Mouse (Mus musculus): Measurements from ENCODE around the gene Nedd4. TPM values are rescaled to one million over a fixed set of nuclear protein-coding genes. Genes with fewer than 3 reads are reported as not detected.

Gene Nedd4
- polyA plus RNA-seq, 1 experiment = 248 TPM

- Histone ChIP-seq H3K4me3 (replicated peaks; ENCODE audit: insufficient read depth, low read depth, low read length) (no peak overlapping the region), H3K27ac (ENCODE audit: insufficient read depth, low read length) (no peak overlapping the region), H3K4me1 (ENCODE audit: control insufficient read depth, insufficient read depth, low read length) (no peaks in the 10 kb centered on the region), H3K27me3 (ENCODE audit: control insufficient read depth, insufficient read depth, low read length) (no peaks in the 10 kb centered on the region)
- 67% methylated on average over 5 of the region's 5 CpGs for WGBS
- no peak for DNase-seq
- TF ChIP-seq POLR2A (IDR thresholded peaks at IDR 0.05; ENCODE audit: borderline replicate concordance, insufficient read depth, low read length) = no peak
- no peak for TF ChIP-seq CTCF (IDR thresholded peaks at IDR 0.05; ENCODE audit: borderline replicate concordance, insufficient read depth, low read depth, low read length)
Measured at GRCm38 (mm10) chr9:72746278-72746677, 84.1 kb downstream of the Nedd4 start.

GRCm38 (mm10) chr9:72750272-72750671, 88.1 kb downstream of the Nedd4 start:
- no peak for DNase-seq
- Histone ChIP-seq H3K27ac (ENCODE audit: insufficient read depth, low read length) (no peak overlapping the region), H3K27me3 (ENCODE audit: control insufficient read depth, insufficient read depth, low read length) (no peaks in the 10 kb centered on the region), H3K4me1 (ENCODE audit: control insufficient read depth, insufficient read depth, low read length) (peaks cover 3% of the 10 kb centered on the region), H3K4me3 (replicated peaks; ENCODE audit: insufficient read depth, low read depth, low read length) (no peak overlapping the region)
- TF ChIP-seq CTCF (IDR thresholded peaks at IDR 0.05; ENCODE audit: borderline replicate concordance, insufficient read depth, low read depth, low read length) (no peak), POLR2A (IDR thresholded peaks at IDR 0.05; ENCODE audit: borderline replicate concordance, insufficient read depth, low read length) (no peak)
- WGBS = 61% methylated on average over 2 of the region's 2 CpGs

- 85% methylated on average over 9 of the region's 9 CpGs for WGBS
- peaks cover 3% of the 10 kb centered on the region for H3K4me1 ChIP-seq (ENCODE audit: control insufficient read depth, insufficient read depth, low read length)
- no peaks in the 10 kb centered on the region for H3K27me3 ChIP-seq (ENCODE audit: control insufficient read depth, insufficient read depth, low read length)
- H3K27ac ChIP-seq (ENCODE audit: insufficient read depth, low read length) = no peak overlapping the region
- H3K4me3 ChIP-seq (replicated peaks; ENCODE audit: insufficient read depth, low read depth, low read length) = no peak overlapping the region
- TF ChIP-seq CTCF (IDR thresholded peaks at IDR 0.05; ENCODE audit: borderline replicate concordance, insufficient read depth, low read depth, low read length) = no peak
- DNase-seq = no peak
Measured at GRCm38 (mm10) chr9:72752656-72753055, 90.5 kb downstream of the Nedd4 start.

GRCm38 (mm10) chr9:72753741-72754140, 91.6 kb downstream of the Nedd4 start:
- TF ChIP-seq CTCF (IDR thresholded peaks at IDR 0.05; ENCODE audit: borderline replicate concordance, insufficient read depth, low read depth, low read length) = no peak
- no peak for TF ChIP-seq POLR2A (IDR thresholded peaks at IDR 0.05; ENCODE audit: borderline replicate concordance, insufficient read depth, low read length)
- DNase-seq = peak; percentile 42 to 57
- 2% methylated on average over 7 of the region's 7 CpGs for WGBS
- Histone ChIP-seq H3K4me1 (ENCODE audit: control insufficient read depth, insufficient read depth, low read length) (peaks cover 3% of the 10 kb centered on the region), H3K4me3 (replicated peaks; ENCODE audit: insufficient read depth, low read depth, low read length) (no peak overlapping the region), H3K27ac (ENCODE audit: insufficient read depth, low read length) (no peak overlapping the region), H3K27me3 (ENCODE audit: control insufficient read depth, insufficient read depth, low read length) (no peaks in the 10 kb centered on the region)

GRCm38 (mm10) chr9:72757143-72757542, 95.0 kb downstream of the Nedd4 start:
- Histone ChIP-seq H3K27me3 (ENCODE audit: control insufficient read depth, insufficient read depth, low read length) (no peaks in the 10 kb centered on the region), H3K4me1 (ENCODE audit: control insufficient read depth, insufficient read depth, low read length) (peaks cover 3% of the 10 kb centered on the region), H3K27ac (ENCODE audit: insufficient read depth, low read length) (no peak overlapping the region), H3K4me3 (replicated peaks; ENCODE audit: insufficient read depth, low read depth, low read length) (no peak overlapping the region)
- TF ChIP-seq CTCF (IDR thresholded peaks at IDR 0.05; ENCODE audit: borderline replicate concordance, insufficient read depth, low read depth, low read length) = no peak
- TF ChIP-seq POLR2A (IDR thresholded peaks at IDR 0.05; ENCODE audit: borderline replicate concordance, insufficient read depth, low read length) = no peak
- no peak for DNase-seq
- 80% methylated on average over 5 of the region's 5 CpGs for WGBS

- Histone ChIP-seq H3K27ac (ENCODE audit: insufficient read depth, low read length) (no peak overlapping the region), H3K4me1 (ENCODE audit: control insufficient read depth, insufficient read depth, low read length) (no peaks in the 10 kb centered on the region; the same call in 1 of the 2 replicates), H3K4me3 (replicated peaks; ENCODE audit: insufficient read depth, low read depth, low read length) (no peak overlapping the region), H3K27me3 (ENCODE audit: control insufficient read depth, insufficient read depth, low read length) (no peaks in the 10 kb centered on the region)
- WGBS = 74% methylated on average over 8 of the region's 8 CpGs
- no peak for DNase-seq
- TF ChIP-seq CTCF (IDR thresholded peaks at IDR 0.05; ENCODE audit: borderline replicate concordance, insufficient read depth, low read depth, low read length) = no peak
- TF ChIP-seq POLR2A (IDR thresholded peaks at IDR 0.05; ENCODE audit: borderline replicate concordance, insufficient read depth, low read length) = no peak
Measured at GRCm38 (mm10) chr9:72758705-72759131, 96.6 kb downstream of the Nedd4 start.

GRCm38 (mm10) chr9:72763050-72763718, 101.0 kb downstream of the Nedd4 start:
- Histone ChIP-seq H3K4me3 (replicated peaks; ENCODE audit: insufficient read depth, low read depth, low read length) (no peak overlapping the region), H3K27me3 (ENCODE audit: control insufficient read depth, insufficient read depth, low read length) (no peaks in the 10 kb centered on the region), H3K4me1 (ENCODE audit: control insufficient read depth, insufficient read depth, low read length) (peaks cover 3% of the 10 kb centered on the region; the same call in 1 of the 2 replicates), H3K27ac (ENCODE audit: insufficient read depth, low read length) (no peak overlapping the region)
- TF ChIP-seq CTCF (IDR thresholded peaks at IDR 0.05; ENCODE audit: borderline replicate concordance, insufficient read depth, low read depth, low read length) = no peak
- TF ChIP-seq POLR2A (IDR thresholded peaks at IDR 0.05; ENCODE audit: borderline replicate concordance, insufficient read depth, low read length) = no peak
- no peak for DNase-seq
- WGBS = 29% methylated on average over 3 of the region's 3 CpGs

GRCm38 (mm10) chr9:72766789-72767349, 104.7 kb downstream of the Nedd4 start:
- peak overlapping the region; percentile 65 for H3K4me3 ChIP-seq (replicated peaks; ENCODE audit: insufficient read depth, low read depth, low read length)
- H3K27me3 ChIP-seq (ENCODE audit: control insufficient read depth, insufficient read depth, low read length) = no peaks in the 10 kb centered on the region
- H3K27ac ChIP-seq (ENCODE audit: insufficient read depth, low read length) = no peak overlapping the region
- WGBS = 1% methylated on average over 17 of the region's 17 CpGs
- peak; percentile 70 for TF ChIP-seq CTCF (IDR thresholded peaks at IDR 0.05; ENCODE audit: borderline replicate concordance, insufficient read depth, low read depth, low read length)
- TF ChIP-seq POLR2A (IDR thresholded peaks at IDR 0.05; ENCODE audit: borderline replicate concordance, insufficient read depth, low read length) = no peak
- peaks cover 3% of the 10 kb centered on the region; the same call in 1 of the 2 replicates for H3K4me1 ChIP-seq (ENCODE audit: control insufficient read depth, insufficient read depth, low read length)
- DNase-seq = peak; percentile 66 to 71
